19 mouse cellular contexts compared by ENCODE assay signal in the genomic region with DNA sequence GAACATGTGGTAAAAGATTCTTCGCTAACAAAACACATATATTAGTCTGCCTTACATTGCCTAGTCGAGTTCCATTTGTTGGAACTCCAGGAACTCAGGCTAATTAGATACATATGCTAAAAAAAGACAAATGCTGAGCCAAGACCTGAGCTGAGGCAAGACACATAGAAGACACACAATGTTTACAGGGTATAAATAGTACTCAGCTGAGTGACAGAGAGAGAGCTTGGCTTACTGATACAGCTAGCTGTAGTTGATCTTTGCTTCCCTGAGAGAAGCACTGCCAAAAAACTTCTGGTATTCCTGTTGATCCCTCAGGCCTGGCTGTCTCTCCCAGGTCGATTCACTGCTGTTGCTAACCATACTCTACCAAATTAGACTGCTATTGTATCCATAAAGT.
DNase-seq lines count a peak whose midpoint lies in the region; ATAC-seq and TF ChIP-seq lines count a peak whose summit lies in the region.
"Had no signal": no experiment of that assay in that cellular context is flagged by ENCODE, and none has a peak within 500 bp of the region (broad histone marks: within the 10 kb centered on the region; RNA-seq: fewer than 3 reads in every experiment).

No protein-coding gene starts in this region.

- peak; percentile 49 to 62 for DNase-seq in heart, adult 9 months (ENCODE audit: low spot score in 2 of 2)
- peak; percentile 38 for DNase-seq in limb, embryonic 14.5 days (ENCODE audit: low spot score)
- DNase-seq in lung, postnatal 0 days (ENCODE audit: low spot score): no peak
- no peak for DNase-seq in hindbrain, embryonic 11.5 days (ENCODE audit: low spot score)
- DNase-seq: adrenal gland, postnatal 36 days; cerebellum, adult 2 months; kidney, adult 8-10 months; kidney, postnatal 25 days; lung, adult 2 months; lung, postnatal 36 days; right cerebral cortex, postnatal 4 days; thymus, adult 2 months had no signal

- no peak for TF ChIP-seq CTCF in lung, postnatal 0 days (IDR thresholded peaks at IDR 0.05)

- ATAC-seq in forebrain, embryonic 15.5 days (replicated peaks): peak; percentile 60; the same call in 1 of the 2 replicates
- ATAC-seq in forebrain, embryonic 12.5 days (ENCODE audit: low FRiP score): no peak
- no peak for ATAC-seq in heart, embryonic 12.5 days (ENCODE audit: insufficient number of reproducible peaks, low FRiP score)
- no peak for ATAC-seq in heart, embryonic 13.5 days (ENCODE audit: extremely low read depth, insufficient number of reproducible peaks, low FRiP score, low TSS enrichment)
- ATAC-seq in limb, embryonic 14.5 days (ENCODE audit: low FRiP score, low read depth): 0 out of 2 replicates have a peak, but pooled peaks have one; percentile 30
- no peak for ATAC-seq in lung, postnatal 0 days
- no peak for ATAC-seq in hindbrain, embryonic 11.5 days (ENCODE audit: low FRiP score)
- ATAC-seq: liver, embryonic 12.5 days had no signal

- TF ChIP-seq EP300 in lung, postnatal 0 days (IDR thresholded peaks at IDR 0.05): no peak

- 38% methylated on average over 3 of the region's 3 CpGs for WGBS in forebrain, embryonic 15.5 days
- 46% methylated on average over 3 of the region's 3 CpGs for WGBS in forebrain, embryonic 12.5 days
- 61% methylated on average over 3 of the region's 3 CpGs for WGBS in heart, embryonic 12.5 days
- WGBS in heart, embryonic 13.5 days: 52% methylated on average over 3 of the region's 3 CpGs
- 48% methylated on average over 3 of the region's 3 CpGs for WGBS in limb, embryonic 14.5 days
- 45% methylated on average over 3 of the region's 3 CpGs for WGBS in lung, postnatal 0 days
- 53% methylated on average over 3 of the region's 3 CpGs for WGBS in hindbrain, embryonic 11.5 days

- no peak for TF ChIP-seq POLR2A in limb, embryonic 14.5 days (IDR thresholded peaks at IDR 0.05; ENCODE audit: borderline replicate concordance, extremely low read depth, insufficient read depth, insufficient read length)

- no peak overlapping the region for H3K4me3 ChIP-seq in forebrain, embryonic 15.5 days
- H3K4me3 ChIP-seq in forebrain, embryonic 12.5 days (replicated peaks): no peak overlapping the region
- H3K4me3 ChIP-seq in heart, embryonic 12.5 days: no peak overlapping the region
- no peak overlapping the region for H3K4me3 ChIP-seq in heart, embryonic 13.5 days
- no peak overlapping the region for H3K4me3 ChIP-seq in limb, embryonic 14.5 days (replicated peaks; ENCODE audit: low read length)
- H3K4me3 ChIP-seq in lung, postnatal 0 days (ENCODE audit: low read depth, low read length): no peak overlapping the region
- no peak overlapping the region for H3K4me3 ChIP-seq in hindbrain, embryonic 11.5 days (ENCODE audit: low read depth, low read length)
- H3K4me3 ChIP-seq: hindbrain, embryonic 13.5 days; liver, embryonic 12.5 days had no signal

- H3K27ac ChIP-seq in forebrain, embryonic 15.5 days (replicated peaks): no peak overlapping the region
- no peak overlapping the region for H3K27ac ChIP-seq in forebrain, embryonic 12.5 days
- H3K27ac ChIP-seq in heart, embryonic 12.5 days (ENCODE audit: poor library complexity, severe bottlenecking): no peak overlapping the region
- peak overlapping the region; percentile 38 for H3K27ac ChIP-seq in heart, embryonic 13.5 days (replicated peaks)
- H3K27ac ChIP-seq in limb, embryonic 14.5 days (replicated peaks; ENCODE audit: low read depth, low read length): no peak overlapping the region
- H3K27ac ChIP-seq in lung, postnatal 0 days (ENCODE audit: low read length): no peak overlapping the region
- no peak overlapping the region for H3K27ac ChIP-seq in hindbrain, embryonic 11.5 days (ENCODE audit: low read depth, low read length)
- H3K27ac ChIP-seq: hindbrain, embryonic 13.5 days; liver, embryonic 12.5 days had no signal

- no peaks in the 10 kb centered on the region for H3K36me3 ChIP-seq in forebrain, embryonic 15.5 days
- no peaks in the 10 kb centered on the region for H3K36me3 ChIP-seq in forebrain, embryonic 12.5 days (replicated peaks)
- H3K36me3 ChIP-seq in heart, embryonic 12.5 days: no peaks in the 10 kb centered on the region
- H3K36me3 ChIP-seq in heart, embryonic 13.5 days: no peaks in the 10 kb centered on the region
- no peaks in the 10 kb centered on the region for H3K36me3 ChIP-seq in limb, embryonic 14.5 days (ENCODE audit: control insufficient read depth, insufficient read depth, low read length)
- H3K36me3 ChIP-seq in lung, postnatal 0 days (ENCODE audit: insufficient read depth, low read length): no peaks in the 10 kb centered on the region
- H3K36me3 ChIP-seq in hindbrain, embryonic 11.5 days (ENCODE audit: control insufficient read depth, insufficient read depth, low read length): no peaks in the 10 kb centered on the region
- H3K36me3 ChIP-seq: G1E; hindbrain, embryonic 13.5 days; liver, embryonic 12.5 days had no signal

- no peak overlapping the region for H3K9ac ChIP-seq in forebrain, embryonic 15.5 days (replicated peaks)
- H3K9ac ChIP-seq in forebrain, embryonic 12.5 days: no peak overlapping the region
- no peak overlapping the region for H3K9ac ChIP-seq in heart, embryonic 12.5 days
- no peak overlapping the region for H3K9ac ChIP-seq in heart, embryonic 13.5 days
- H3K9ac ChIP-seq in limb, embryonic 14.5 days (ENCODE audit: low read depth, low read length, severe bottlenecking): no peak overlapping the region
- H3K9ac ChIP-seq in lung, postnatal 0 days (replicated peaks; ENCODE audit: low read depth): no peak overlapping the region
- H3K9ac ChIP-seq in hindbrain, embryonic 11.5 days (ENCODE audit: low read depth, low read length): no peak overlapping the region
- H3K9ac ChIP-seq: hindbrain, embryonic 13.5 days; liver, embryonic 12.5 days had no signal

- H3K27me3 ChIP-seq in forebrain, embryonic 15.5 days: no peaks in the 10 kb centered on the region
- H3K27me3 ChIP-seq in forebrain, embryonic 12.5 days: no peaks in the 10 kb centered on the region
- H3K27me3 ChIP-seq in heart, embryonic 12.5 days (replicated peaks): no peaks in the 10 kb centered on the region
- H3K27me3 ChIP-seq in heart, embryonic 13.5 days (replicated peaks): no peaks in the 10 kb centered on the region
- no peaks in the 10 kb centered on the region for H3K27me3 ChIP-seq in limb, embryonic 14.5 days (ENCODE audit: control insufficient read depth, insufficient read depth, low read length)
- H3K27me3 ChIP-seq in lung, postnatal 0 days (replicated peaks; ENCODE audit: insufficient read depth, low read length): no peaks in the 10 kb centered on the region
- no peaks in the 10 kb centered on the region for H3K27me3 ChIP-seq in hindbrain, embryonic 11.5 days (ENCODE audit: control insufficient read depth, insufficient read depth, low read length)
- H3K27me3 ChIP-seq: hindbrain, embryonic 13.5 days; liver, embryonic 12.5 days had no signal

- no peak overlapping the region for H3K4me2 ChIP-seq in forebrain, embryonic 15.5 days (replicated peaks)
- no peak overlapping the region for H3K4me2 ChIP-seq in forebrain, embryonic 12.5 days
- no peak overlapping the region for H3K4me2 ChIP-seq in heart, embryonic 12.5 days
- H3K4me2 ChIP-seq in heart, embryonic 13.5 days: no peak overlapping the region
- no peak overlapping the region for H3K4me2 ChIP-seq in limb, embryonic 14.5 days (replicated peaks; ENCODE audit: low read depth, low read length, severe bottlenecking)
- H3K4me2 ChIP-seq in lung, postnatal 0 days (replicated peaks; ENCODE audit: low read depth, low read length): no peak overlapping the region
- no peak overlapping the region for H3K4me2 ChIP-seq in hindbrain, embryonic 11.5 days (replicated peaks; ENCODE audit: low read depth, low read length)
- H3K4me2 ChIP-seq: hindbrain, embryonic 13.5 days; liver, embryonic 12.5 days had no signal

- H3K4me1 ChIP-seq in forebrain, embryonic 15.5 days: peaks cover 3% of the 10 kb centered on the region; the same call in 1 of the 2 replicates
- no peaks in the 10 kb centered on the region for H3K4me1 ChIP-seq in forebrain, embryonic 12.5 days
- no peaks in the 10 kb centered on the region for H3K4me1 ChIP-seq in heart, embryonic 12.5 days (replicated peaks)
- no peaks in the 10 kb centered on the region for H3K4me1 ChIP-seq in heart, embryonic 13.5 days
- no peaks in the 10 kb centered on the region for H3K4me1 ChIP-seq in limb, embryonic 14.5 days (ENCODE audit: control insufficient read depth, insufficient read depth, low read length)
- no peaks in the 10 kb centered on the region for H3K4me1 ChIP-seq in lung, postnatal 0 days (ENCODE audit: insufficient read depth, low read depth, low read length)
- no peaks in the 10 kb centered on the region for H3K4me1 ChIP-seq in hindbrain, embryonic 11.5 days (replicated peaks; ENCODE audit: control insufficient read depth, insufficient read depth, low read length)
- H3K4me1 ChIP-seq: hindbrain, embryonic 13.5 days; liver, embryonic 12.5 days had no signal

- no peaks in the 10 kb centered on the region for H3K9me3 ChIP-seq in forebrain, embryonic 15.5 days
- H3K9me3 ChIP-seq in forebrain, embryonic 12.5 days: no peaks in the 10 kb centered on the region
- H3K9me3 ChIP-seq in heart, embryonic 12.5 days (replicated peaks): no peaks in the 10 kb centered on the region; the same call in 1 of the 2 replicates
- no peaks in the 10 kb centered on the region for H3K9me3 ChIP-seq in heart, embryonic 13.5 days
- H3K9me3 ChIP-seq in limb, embryonic 14.5 days (ENCODE audit: control insufficient read depth, low read length): no peaks in the 10 kb centered on the region
- no peaks in the 10 kb centered on the region for H3K9me3 ChIP-seq in lung, postnatal 0 days (ENCODE audit: low read length)
- no peaks in the 10 kb centered on the region for H3K9me3 ChIP-seq in hindbrain, embryonic 11.5 days (ENCODE audit: control insufficient read depth, low read length)
- H3K9me3 ChIP-seq: G1E; hindbrain, embryonic 13.5 days; liver, embryonic 12.5 days had no signal

Comparison
In these comparisons a context has a peak if more than half of its experiments do, and no peak if none do; other contexts are left out.
1. ATAC-seq: peak in forebrain, embryonic 15.5 days (single experiment) and limb, embryonic 14.5 days (single experiment); none in forebrain, embryonic 12.5 days (single experiment), heart, embryonic 12.5 days (single experiment), heart, embryonic 13.5 days (single experiment), lung, postnatal 0 days (single experiment) and hindbrain, embryonic 11.5 days (single experiment).
2. DNase-seq: peak in heart, adult 9 months (2 of 2) and limb, embryonic 14.5 days (single experiment); none in lung, postnatal 0 days (single experiment) and hindbrain, embryonic 11.5 days (single experiment).